Mouse (Mus musculus) midbrain, embryonic 14.5 days (tissue): ENCODE results near the gene Qrich1. TPM values are rescaled to one million over a fixed set of nuclear protein-coding genes. Genes with fewer than 3 reads are reported as not detected.

ENCODE experiments used
- ATAC-seq: fragments of 200-750 bp; cut with Nextera tagmentation; 2 replicates; pipeline ENCODE4 v1.8.0; 2017; ENCODE audit warnings: moderate number of reproducible peaks, moderate library complexity; ENCODE audit not compliant: low FRiP score, low TSS enrichment
- DNase-seq: peaks from one replicate; pipeline ENCODE4 v3.0.0-alpha.2; 2015
- H3K27ac ChIP-seq: fragments of 300-500 bp; sonication (generic); replicated peaks from 2 replicates; pipeline ENCODE4 v1.5.1; 2014; ENCODE audit warnings: mild to moderate bottlenecking, low read depth, low read length, moderate library complexity
- H3K27me3 ChIP-seq: fragments of 300-500 bp; sonication (generic); 2 replicates; pipeline ENCODE4 v1.6.1; 2014; ENCODE audit warnings: low read length, control low read depth, mixed read lengths; ENCODE audit not compliant: control insufficient read depth, insufficient read depth
- H3K36me3 ChIP-seq: fragments of 300-500 bp; sonication (generic); 2 replicates; pipeline ENCODE4 v1.6.1; 2014; ENCODE audit warnings: low read length, control low read depth; ENCODE audit not compliant: control insufficient read depth, insufficient read depth
- H3K4me1 ChIP-seq: fragments of 300-500 bp; sonication (generic); 2 replicates; pipeline ENCODE4 v1.6.1; 2014; ENCODE audit warnings: mild to moderate bottlenecking, antibody characterized with exemption, low read length, control low read depth; ENCODE audit not compliant: control insufficient read depth, insufficient read depth
- H3K4me2 ChIP-seq: fragments of 300-500 bp; sonication (generic); 2 replicates; pipeline ENCODE4 v1.6.1; 2014; ENCODE audit warnings: mild to moderate bottlenecking, low read length, moderate library complexity
- H3K4me3 ChIP-seq: fragments of 300-500 bp; sonication (generic); replicated peaks from 2 replicates; pipeline ENCODE4 v1.5.1; 2014; ENCODE audit warnings: low read depth, low read length
- H3K9ac ChIP-seq: fragments of 300-500 bp; sonication (generic); replicated peaks from 2 replicates; pipeline ENCODE4 v1.6.1; 2014; ENCODE audit warnings: mild to moderate bottlenecking, low read length, moderate library complexity
- H3K9me3 ChIP-seq: fragments of 300-500 bp; sonication (generic); 2 replicates; pipeline ENCODE4 v1.6.1; 2016; ENCODE audit warnings: low read length, control low read depth, mixed read lengths; ENCODE audit not compliant: control insufficient read depth
- WGBS: fragments of 180-500 bp; shearing (Covaris S2); extraction: QIAGEN DNeasy Blood & Tissue Kit; methylation state at CpG from one replicate; pipeline ENCODE4 v1.1.7; 2014; 5-methylcytosine and 5-hydroxymethylcytosine counted together
- polyA plus RNA-seq: library from polyadenylated mRNA; unstranded; fragments of >200 nt; fragmentation: Nextera tagmentation; extraction: Ambion mirVana; gene quantifications from 2 replicates; pipeline ENCODE4 v1.2.1, GENCODE M21; 2014

The Qrich1 gene
- polyA plus RNA-seq, 1 experiment from 2014 or later, result 146 TPM

GRCm38 (mm10) chr9:108481520-108482210 lies 34.9 kb upstream of the Qrich1 start:
- Histone ChIP-seq H3K4me2 (no peak overlapping the region), H3K4me1 (peaks cover 15% of the 10 kb centered on the region), H3K36me3 (peaks cover 4% of the 10 kb centered on the region; the same call in 1 of the 2 replicates), H3K27ac (no peak overlapping the region), H3K4me3 (no peak overlapping the region), H3K9me3 (no peaks in the 10 kb centered on the region), H3K27me3 (no peaks in the 10 kb centered on the region), H3K9ac (no peak overlapping the region)
- 92% methylated on average over 19 of the region's 19 CpGs for WGBS
- DNase-seq (no peak), ATAC-seq (no peak)

- WGBS, result 95% methylated on average over 18 of the region's 18 CpGs
- Histone ChIP-seq H3K4me3 (no peak overlapping the region), H3K27me3 (no peaks in the 10 kb centered on the region), H3K4me1 (peaks cover 15% of the 10 kb centered on the region), H3K9ac (no peak overlapping the region), H3K9me3 (no peaks in the 10 kb centered on the region), H3K4me2 (no peak overlapping the region), H3K36me3 (peaks cover 4% of the 10 kb centered on the region; the same call in 1 of the 2 replicates), H3K27ac (no peak overlapping the region)
- no peak for ATAC-seq
- DNase-seq, result no peak
Measured at GRCm38 (mm10) chr9:108483051-108483790, 33.4 kb upstream of the Qrich1 start.

GRCm38 (mm10) chr9:108484021-108484420 lies 32.6 kb upstream of the Qrich1 start:
- Histone ChIP-seq H3K9me3 (no peaks in the 10 kb centered on the region), H3K9ac (no peak overlapping the region), H3K27ac (no peak overlapping the region), H3K4me1 (peaks cover 11% of the 10 kb centered on the region), H3K4me2 (no peak overlapping the region), H3K4me3 (no peak overlapping the region), H3K36me3 (peaks cover 4% of the 10 kb centered on the region; the same call in 1 of the 2 replicates), H3K27me3 (no peaks in the 10 kb centered on the region)
- no peak for DNase-seq
- ATAC-seq, result no peak
- 95% methylated on average over 15 of the region's 15 CpGs for WGBS

- H3K4me1 ChIP-seq, result peaks cover 6% of the 10 kb centered on the region; the same call in 1 of the 2 replicates
- H3K4me3 ChIP-seq, result no peak overlapping the region
- no peak overlapping the region for H3K9ac ChIP-seq
- no peak overlapping the region for H3K27ac ChIP-seq
- 96% methylated on average over 19 of the region's 19 CpGs for WGBS
- peaks cover 4% of the 10 kb centered on the region; the same call in 1 of the 2 replicates for H3K36me3 ChIP-seq
- DNase-seq, result no peak
- ATAC-seq, result no peak
- no peak overlapping the region for H3K4me2 ChIP-seq
- no peaks in the 10 kb centered on the region for H3K9me3 ChIP-seq
- H3K27me3 ChIP-seq, result no peaks in the 10 kb centered on the region
Measured at GRCm38 (mm10) chr9:108485301-108485875, 31.2 kb upstream of the Qrich1 start.

- peaks cover 14% of the 10 kb centered on the region for H3K4me1 ChIP-seq
- no peak overlapping the region for H3K4me2 ChIP-seq
- no peak overlapping the region for H3K27ac ChIP-seq
- 95% methylated on average over 8 of the region's 8 CpGs for WGBS
- no peak overlapping the region for H3K9ac ChIP-seq
- peaks cover 5% of the 10 kb centered on the region; the same call in 1 of the 2 replicates for H3K36me3 ChIP-seq
- H3K4me3 ChIP-seq, result no peak overlapping the region
- no peak for DNase-seq
- H3K9me3 ChIP-seq, result no peaks in the 10 kb centered on the region
- ATAC-seq, result no peak
- H3K27me3 ChIP-seq, result no peaks in the 10 kb centered on the region
Measured at GRCm38 (mm10) chr9:108486973-108487530, 29.6 kb upstream of the Qrich1 start.

GRCm38 (mm10) chr9:108488403-108488802 lies 28.2 kb upstream of the Qrich1 start:
- H3K4me2 ChIP-seq, result no peak overlapping the region

GRCm38 (mm10) chr9:108489215-108489614 lies 27.4 kb upstream of the Qrich1 start:
- no peak overlapping the region for H3K4me3 ChIP-seq
- H3K36me3 ChIP-seq, result peaks cover 26% of the 10 kb centered on the region
- no peak overlapping the region for H3K4me2 ChIP-seq
- no peak overlapping the region for H3K9ac ChIP-seq
- no peaks in the 10 kb centered on the region for H3K27me3 ChIP-seq
- no peak for DNase-seq
- H3K4me1 ChIP-seq, result peaks cover 18% of the 10 kb centered on the region
- H3K27ac ChIP-seq, result peak overlapping the region; percentile 97
- 96% methylated on average over 20 of the region's 20 CpGs for WGBS
- ATAC-seq, result no peak
- H3K9me3 ChIP-seq, result no peaks in the 10 kb centered on the region

More at GRCm38 (mm10) chr9:108488403-108488802, 28.2 kb upstream of the Qrich1 start:
- ATAC-seq (no peak), DNase-seq (no peak)
- no peaks in the 10 kb centered on the region for H3K9me3 ChIP-seq
- no peak overlapping the region for H3K4me3 ChIP-seq
- H3K4me1 ChIP-seq, result peaks cover 18% of the 10 kb centered on the region
- no peak overlapping the region for H3K9ac ChIP-seq
- H3K27ac ChIP-seq, result no peak overlapping the region
- no peaks in the 10 kb centered on the region for H3K27me3 ChIP-seq
- peaks cover 18% of the 10 kb centered on the region for H3K36me3 ChIP-seq
- 96% methylated on average over 17 of the region's 17 CpGs for WGBS

GRCm38 (mm10) chr9:108489702-108490558 lies 26.7 kb upstream of the Qrich1 start:
- peaks cover 34% of the 10 kb centered on the region for H3K36me3 ChIP-seq
- peak overlapping the region; percentile 98 for H3K4me3 ChIP-seq
- no peaks in the 10 kb centered on the region for H3K9me3 ChIP-seq
- ATAC-seq (no peak; the same call in 1 of the 2 replicates), DNase-seq (no peak)
- H3K4me1 ChIP-seq, result peaks cover 18% of the 10 kb centered on the region
- H3K9ac ChIP-seq, result peak overlapping the region; percentile 95
- H3K4me2 ChIP-seq, result peak overlapping the region; percentile 94
- 66% methylated on average over 26 of the region's 26 CpGs for WGBS
- no peaks in the 10 kb centered on the region for H3K27me3 ChIP-seq
- H3K27ac ChIP-seq, result peak overlapping the region; percentile 97
